Mouse (Mus musculus) E14TG2a.4 (cell line): ENCODE measurements around the gene Pcsk5.

ENCODE experiments used
- H3K27me3 ChIP-seq: 2 replicates; pipeline ENCODE4 v1.6.1; 2014; ENCODE audit warnings: low read length, control low read depth; ENCODE audit not compliant: insufficient read depth
- H3K36me3 ChIP-seq: 2 replicates; pipeline ENCODE4 v1.6.1; 2014; ENCODE audit warnings: low read length, control low read depth; ENCODE audit not compliant: insufficient read depth
- H3K4me1 ChIP-seq: replicated peaks from 2 replicates; pipeline ENCODE4 v1.6.1; 2014; ENCODE audit warnings: low read depth, low read length, control low read depth
- H3K4me3 ChIP-seq: replicated peaks from 2 replicates; pipeline ENCODE4 v1.5.1; 2014; ENCODE audit warnings: mild to moderate bottlenecking, low read length
- H3K9me3 ChIP-seq: 2 replicates; pipeline ENCODE4 v1.6.1; 2014; ENCODE audit warnings: low read length, control low read depth
- CTCF ChIP-seq: conservative IDR thresholded peaks from 2 replicates; pipeline ENCODE4 v1.5.1; 2014; ENCODE audit warnings: low read length
- NANOG ChIP-seq: IDR thresholded peaks from 2 replicates; pipeline ENCODE4 v1.6.1; 2014; ENCODE audit warnings: borderline replicate concordance, low read length, mixed read lengths
- POU5F1 ChIP-seq: IDR thresholded peaks from 2 replicates; pipeline ENCODE4 v1.6.1; 2014; ENCODE audit warnings: low read length, borderline replicate concordance

The Pcsk5 gene

DNA sequence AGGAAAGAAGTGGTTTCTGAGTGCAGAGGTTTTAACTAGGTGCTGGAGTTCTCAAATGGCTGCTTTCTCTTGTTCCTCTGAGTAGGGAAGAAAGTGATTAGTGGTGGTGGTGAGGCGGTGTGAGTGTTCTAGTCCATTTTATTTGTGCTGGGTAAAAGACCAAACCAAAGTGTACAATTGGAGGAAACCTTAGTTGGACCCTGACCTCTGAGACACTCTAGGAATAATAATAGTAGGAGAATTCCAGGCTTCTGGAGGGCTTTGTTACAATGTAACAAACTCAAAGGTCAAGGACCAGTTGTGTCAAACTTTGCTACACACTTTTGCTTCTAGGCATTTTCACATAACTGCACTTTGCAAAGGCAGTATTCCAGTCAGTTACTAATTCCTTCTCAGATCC lies 400.8 kb downstream of the Pcsk5 start:
- TF ChIP-seq NANOG (no peak), CTCF (no peak)
- no peaks in the 10 kb centered on the region for H3K9me3 ChIP-seq
- peaks cover 10% of the 10 kb centered on the region for H3K4me1 ChIP-seq
- H3K36me3 ChIP-seq: no peaks in the 10 kb centered on the region
- H3K4me3 ChIP-seq: no peak overlapping the region
- no peaks in the 10 kb centered on the region; the same call in 1 of the 2 replicates for H3K27me3 ChIP-seq

DNA sequence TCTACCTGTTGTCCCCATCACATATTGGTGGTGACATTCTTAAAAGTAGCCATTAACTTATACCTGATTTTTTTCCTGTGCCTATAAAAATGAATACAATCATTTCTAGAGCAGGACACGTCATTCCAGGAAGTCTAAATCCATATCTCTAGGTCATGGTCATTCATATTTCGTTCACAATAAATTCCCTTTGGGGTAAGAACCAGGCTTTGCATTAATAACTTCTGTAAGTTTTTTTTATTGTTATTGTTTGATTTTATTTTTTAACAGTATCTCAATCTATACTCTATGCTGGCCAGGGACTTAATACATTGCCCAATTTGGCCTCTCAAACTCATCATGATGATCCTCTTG lies 408.9 kb downstream of the Pcsk5 start:
- no peak overlapping the region for H3K4me3 ChIP-seq
- H3K36me3 ChIP-seq: no peaks in the 10 kb centered on the region
- peaks cover 8% of the 10 kb centered on the region for H3K4me1 ChIP-seq
- TF ChIP-seq NANOG (no peak), POU5F1 (no peak), CTCF (no peak)
- no peaks in the 10 kb centered on the region; the same call in 1 of the 2 replicates for H3K27me3 ChIP-seq
- no peaks in the 10 kb centered on the region for H3K9me3 ChIP-seq

DNA sequence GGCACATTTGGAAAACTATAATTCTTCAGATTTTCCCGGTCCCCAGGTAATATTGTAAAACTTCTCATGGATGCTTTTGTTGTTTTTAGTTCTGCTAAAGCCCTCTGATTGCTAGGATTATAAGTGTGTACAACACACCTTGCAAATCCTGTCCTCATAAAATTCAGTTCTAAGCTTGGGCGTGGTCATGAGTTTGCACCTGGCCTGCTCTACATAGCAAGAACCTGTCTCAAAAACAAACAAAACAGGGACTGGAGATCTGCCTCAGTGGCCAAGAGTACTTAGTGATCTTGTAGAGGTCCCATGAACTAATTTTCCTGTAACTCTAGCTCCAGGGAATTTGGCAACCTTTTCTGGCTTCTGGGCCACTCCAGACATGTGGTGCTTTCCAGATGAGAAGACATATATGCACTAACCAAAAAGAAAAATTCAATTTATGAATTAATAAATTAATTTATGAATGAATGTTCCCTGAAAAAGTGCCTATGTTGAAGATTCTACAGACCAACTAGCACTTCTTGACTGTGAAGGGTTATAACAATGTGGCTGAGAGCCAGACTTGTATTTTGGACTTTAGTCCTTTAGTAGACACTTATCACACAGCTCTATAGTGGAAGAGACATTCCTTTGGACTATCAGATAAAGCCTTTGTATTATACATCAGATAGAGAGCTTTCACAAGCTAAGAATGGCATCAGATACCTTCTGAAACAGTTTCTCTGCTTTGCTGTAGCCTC lies 409.4 kb downstream of the Pcsk5 start:
- H3K4me1 ChIP-seq: peaks cover 10% of the 10 kb centered on the region
- no peak overlapping the region for H3K4me3 ChIP-seq
- no peaks in the 10 kb centered on the region; the same call in 1 of the 2 replicates for H3K27me3 ChIP-seq
- TF ChIP-seq POU5F1 (no peak), NANOG (no peak), CTCF (no peak)
- H3K36me3 ChIP-seq: no peaks in the 10 kb centered on the region
- H3K9me3 ChIP-seq: no peaks in the 10 kb centered on the region

DNA sequence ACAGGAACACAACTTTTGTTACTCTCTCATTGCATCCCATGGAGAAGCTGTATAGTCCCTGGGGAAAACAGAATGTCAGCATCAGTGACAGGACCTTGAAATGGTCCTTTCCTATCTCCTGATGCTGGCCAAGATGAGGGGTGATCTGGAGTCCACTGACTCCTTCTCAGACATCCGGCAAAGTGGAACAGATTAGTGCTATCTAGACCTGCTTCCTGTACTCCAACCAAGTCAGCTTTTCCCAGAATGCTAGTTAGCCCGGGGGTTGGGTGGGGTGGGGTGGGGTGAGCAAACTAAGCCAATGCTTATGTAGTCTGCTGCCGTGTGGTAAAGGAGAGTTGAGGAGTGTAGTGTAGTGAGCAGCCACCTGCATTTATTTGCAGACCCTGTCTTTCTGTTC lies 414.1 kb downstream of the Pcsk5 start:
- Histone ChIP-seq H3K36me3 (no peaks in the 10 kb centered on the region), H3K4me1 (peaks cover 19% of the 10 kb centered on the region), H3K27me3 (no peaks in the 10 kb centered on the region), H3K9me3 (no peaks in the 10 kb centered on the region), H3K4me3 (no peak overlapping the region)
- no peak for TF ChIP-seq POU5F1

DNA sequence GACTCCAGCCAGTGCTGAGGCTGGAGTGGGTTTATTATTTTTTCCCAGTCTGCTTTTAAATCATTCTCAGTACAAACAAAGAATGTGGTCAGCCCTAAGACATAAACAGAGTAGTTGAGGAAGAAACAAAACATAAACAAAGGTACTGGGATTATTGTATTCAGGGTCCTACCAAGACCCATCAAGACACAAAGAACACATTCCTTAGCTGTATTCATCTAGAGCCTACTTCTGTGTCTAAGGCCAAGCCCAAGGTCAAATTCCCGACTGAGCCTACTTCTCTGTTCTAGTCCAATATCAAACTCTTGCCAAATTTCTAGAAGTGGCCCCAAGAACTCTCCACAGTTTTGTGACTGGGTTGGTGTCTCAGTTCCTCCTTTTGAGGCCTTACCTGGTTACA lies 419.6 kb downstream of the Pcsk5 start:
- H3K36me3 ChIP-seq: no peaks in the 10 kb centered on the region
- no peak overlapping the region for H3K4me3 ChIP-seq
- H3K27me3 ChIP-seq: no peaks in the 10 kb centered on the region
- no peaks in the 10 kb centered on the region for H3K9me3 ChIP-seq
- peaks cover 27% of the 10 kb centered on the region for H3K4me1 ChIP-seq
- peak; percentile 93 for TF ChIP-seq NANOG
- TF ChIP-seq POU5F1: no peak

DNA sequence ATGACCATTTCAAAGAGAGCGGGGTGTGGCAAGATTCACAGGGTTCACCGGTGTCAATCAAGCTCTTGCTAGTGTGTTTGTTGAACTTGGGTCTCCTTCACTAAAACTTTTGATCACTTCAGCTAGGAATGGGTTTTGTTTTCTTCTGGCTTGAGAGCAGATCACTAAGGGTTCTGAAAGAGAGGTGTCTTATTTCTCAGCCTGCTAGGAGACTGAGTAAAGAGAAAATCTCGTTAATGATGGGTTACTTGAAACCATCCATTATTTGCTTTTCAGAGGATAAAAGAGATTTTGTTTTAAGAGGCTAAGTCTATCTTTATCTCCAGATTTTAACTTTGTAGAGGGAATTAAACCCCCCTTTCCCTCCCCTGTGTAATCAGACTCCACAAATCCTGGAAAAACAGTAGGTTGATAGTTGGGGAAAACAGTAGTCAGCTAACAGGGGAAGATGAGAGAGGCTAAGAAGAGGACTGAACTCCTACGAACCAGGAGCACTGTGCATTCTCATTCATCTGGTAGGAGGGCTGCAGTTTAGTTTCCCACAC lies 424.4 kb downstream of the Pcsk5 start:
- TF ChIP-seq POU5F1: no peak
- TF ChIP-seq NANOG: no peak
- TF ChIP-seq CTCF: no peak
- Histone ChIP-seq H3K36me3 (no peaks in the 10 kb centered on the region), H3K4me3 (no peak overlapping the region), H3K9me3 (no peaks in the 10 kb centered on the region), H3K27me3 (no peaks in the 10 kb centered on the region), H3K4me1 (peaks cover 17% of the 10 kb centered on the region)

DNA sequence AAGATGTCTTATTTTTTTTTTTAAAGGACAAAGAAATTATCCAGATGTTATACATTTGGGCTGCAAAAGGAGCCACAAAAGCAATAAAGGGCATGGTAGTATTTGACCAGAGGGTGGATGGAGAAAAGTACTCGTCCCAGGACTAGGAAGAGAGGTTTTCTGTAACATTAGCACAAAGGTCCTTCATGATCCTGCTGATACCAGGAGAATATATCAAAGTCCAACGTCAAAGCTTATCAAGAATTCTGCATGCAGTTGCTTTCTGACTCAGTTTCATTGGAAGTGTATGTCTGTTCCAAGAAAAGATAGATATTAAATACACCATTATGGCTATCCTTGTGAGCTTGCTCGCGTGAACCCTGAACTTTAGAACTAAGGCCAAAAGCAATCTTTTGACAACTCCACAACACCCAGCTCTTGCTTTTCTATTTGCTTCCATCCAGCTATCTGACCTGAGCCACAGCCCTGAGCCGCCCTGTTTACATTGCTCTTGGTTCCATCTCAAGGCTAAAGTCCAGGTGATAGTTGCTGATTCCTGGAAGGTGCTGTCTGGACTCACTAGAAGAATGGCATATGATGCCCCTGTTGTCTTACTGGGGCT lies 426.9 kb downstream of the Pcsk5 start:
- TF ChIP-seq POU5F1 (no peak), NANOG (no peak), CTCF (no peak)
- no peak overlapping the region for H3K4me3 ChIP-seq
- H3K27me3 ChIP-seq: no peaks in the 10 kb centered on the region
- no peaks in the 10 kb centered on the region for H3K36me3 ChIP-seq
- H3K4me1 ChIP-seq: peaks cover 14% of the 10 kb centered on the region
- H3K9me3 ChIP-seq: no peaks in the 10 kb centered on the region

DNA sequence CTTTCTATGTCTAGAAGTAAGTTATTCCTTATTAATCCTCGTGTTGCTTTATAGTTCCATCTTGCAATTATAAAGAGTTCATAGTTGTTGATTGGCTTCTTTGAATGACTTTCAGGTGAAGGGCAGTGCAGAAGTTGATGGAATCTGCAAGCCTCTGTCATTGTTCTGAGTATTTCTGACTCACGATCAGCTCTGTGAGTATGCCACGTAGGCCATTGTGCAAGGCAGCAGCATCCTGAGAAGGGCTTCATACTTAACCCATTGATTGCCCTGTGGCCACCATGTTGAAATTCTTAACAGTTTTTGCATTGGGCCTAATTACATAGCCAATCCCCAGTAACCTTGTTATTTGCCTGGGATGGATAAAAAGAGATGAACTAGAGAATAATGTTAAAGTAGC lies 428.1 kb downstream of the Pcsk5 start:
- TF ChIP-seq POU5F1 (no peak), CTCF (no peak), NANOG (no peak)
- H3K4me3 ChIP-seq: no peak overlapping the region

DNA sequence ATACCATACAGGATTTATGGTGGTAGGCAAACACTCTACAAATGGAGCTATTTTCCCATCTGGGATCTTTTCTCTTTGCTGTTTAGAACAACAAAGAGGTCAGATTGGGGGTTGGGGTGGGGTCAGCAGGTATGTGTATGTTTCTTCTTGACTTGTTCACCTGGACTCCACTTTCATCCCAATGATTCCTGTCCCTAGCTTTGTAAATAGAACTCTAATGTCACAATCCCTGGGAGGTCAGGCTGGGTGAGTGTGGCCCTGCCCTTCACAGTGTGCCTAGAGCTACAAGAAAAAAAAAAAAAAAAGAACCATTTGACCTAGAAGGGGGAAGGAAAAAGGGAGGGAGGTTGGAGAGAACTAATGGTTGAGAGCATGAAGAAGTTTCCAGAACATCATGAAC lies 428.8 kb downstream of the Pcsk5 start:
- Histone ChIP-seq H3K4me1 (peaks cover 10% of the 10 kb centered on the region), H3K36me3 (no peaks in the 10 kb centered on the region), H3K4me3 (no peak overlapping the region), H3K9me3 (no peaks in the 10 kb centered on the region), H3K27me3 (no peaks in the 10 kb centered on the region)
- TF ChIP-seq CTCF (no peak), NANOG (no peak), POU5F1 (no peak)

More for the DNA sequence above, 428.1 kb downstream of the Pcsk5 start:
- no peaks in the 10 kb centered on the region for H3K36me3 ChIP-seq
- no peaks in the 10 kb centered on the region for H3K27me3 ChIP-seq
- no peaks in the 10 kb centered on the region for H3K9me3 ChIP-seq
- H3K4me1 ChIP-seq: peaks cover 14% of the 10 kb centered on the region
